Mouse (Mus musculus): Measurements from ENCODE around the gene Tsku. TPM values are rescaled to one million over a fixed set of nuclear protein-coding genes. Genes with fewer than 3 reads are reported as not detected.
A peak's percentile ranks its signal among the peaks of the same experiment; 100 is the strongest.

Tsku gene
- polyA plus RNA-seq, 1 experiment from 2014 or later = 10.9 TPM

GRCm38 (mm10) chr7:98322415-98322814 lies 38.7 kb downstream of the Tsku start:
- Histone ChIP-seq H3K4me2 (no peak overlapping the region), H3K27ac (no peak overlapping the region), H3K36me3 (no peaks in the 10 kb centered on the region), H3K9ac (no peak overlapping the region), H3K9me3 (no peaks in the 10 kb centered on the region), H3K4me1 (no peaks in the 10 kb centered on the region), H3K27me3 (replicated peaks) (no peaks in the 10 kb centered on the region), H3K4me3 (replicated peaks) (no peak overlapping the region)
- no peak for ATAC-seq (ENCODE audit: insufficient read depth, low FRiP score, low read depth)
- 72% methylated on average over 3 of the region's 3 CpGs for WGBS

- Histone ChIP-seq H3K9me3 (no peaks in the 10 kb centered on the region), H3K9ac (no peak within 1 kb of the TSS), H3K4me1 (no peaks in the 10 kb centered on the region), H3K27ac (no peak within 1 kb of the TSS), H3K4me2 (no peak within 1 kb of the TSS), H3K4me3 (replicated peaks) (no peak within 1 kb of the TSS), H3K36me3 (no peaks in the 10 kb centered on the region), H3K27me3 (replicated peaks) (no peaks in the 10 kb centered on the region)
- WGBS = 84% methylated on average over 2 of the region's 2 CpGs
- ATAC-seq (ENCODE audit: insufficient read depth, low FRiP score, low read depth) = no peak
These were observed 40.0 kb downstream of the Tsku start, which contains the start of gene Acer3 for GRCm38 (mm10) chr7:98321083-98321482. Acer3 (minus strand) TSS chr7:98321208.

GRCm38 (mm10) chr7:98320006-98320556 lies 41.0 kb downstream of the Tsku start:
- no peak overlapping the region for H3K4me2 ChIP-seq
- WGBS = 76% methylated on average over 7 of the region's 7 CpGs
- no peak overlapping the region for H3K4me3 ChIP-seq (replicated peaks)
- no peak for ATAC-seq (ENCODE audit: insufficient read depth, low FRiP score, low read depth)
- no peaks in the 10 kb centered on the region for H3K36me3 ChIP-seq
- H3K4me1 ChIP-seq = no peaks in the 10 kb centered on the region
- no peaks in the 10 kb centered on the region for H3K27me3 ChIP-seq (replicated peaks)
- H3K9ac ChIP-seq = no peak overlapping the region
- no peak overlapping the region for H3K27ac ChIP-seq
- H3K9me3 ChIP-seq = no peaks in the 10 kb centered on the region

- no peaks in the 10 kb centered on the region for H3K36me3 ChIP-seq
- H3K27ac ChIP-seq = no peak overlapping the region
- H3K9me3 ChIP-seq = no peaks in the 10 kb centered on the region
- WGBS = 46% methylated on average over 2 of the region's 2 CpGs
- H3K27me3 ChIP-seq (replicated peaks) = no peaks in the 10 kb centered on the region
- H3K4me3 ChIP-seq (replicated peaks) = no peak overlapping the region
- ATAC-seq (ENCODE audit: insufficient read depth, low FRiP score, low read depth) = no peak
- H3K9ac ChIP-seq = no peak overlapping the region
- no peaks in the 10 kb centered on the region for H3K4me1 ChIP-seq
- H3K4me2 ChIP-seq = no peak overlapping the region
These were observed 44.6 kb downstream of the Tsku start for GRCm38 (mm10) chr7:98316568-98316967.

- ATAC-seq (ENCODE audit: insufficient read depth, low FRiP score, low read depth) = no peak
- H3K4me3 ChIP-seq (replicated peaks) = no peak overlapping the region
- no peak overlapping the region for H3K27ac ChIP-seq
- no peaks in the 10 kb centered on the region for H3K27me3 ChIP-seq (replicated peaks)
- no peaks in the 10 kb centered on the region for H3K4me1 ChIP-seq
- no peak overlapping the region for H3K9ac ChIP-seq
- WGBS = 68% methylated on average over 2 of the region's 2 CpGs
- no peak overlapping the region for H3K4me2 ChIP-seq
- no peaks in the 10 kb centered on the region for H3K36me3 ChIP-seq
- H3K9me3 ChIP-seq = no peaks in the 10 kb centered on the region
These were observed 46.0 kb downstream of the Tsku start for GRCm38 (mm10) chr7:98315087-98315486.

- Histone ChIP-seq H3K36me3 (no peaks in the 10 kb centered on the region), H3K9me3 (no peaks in the 10 kb centered on the region), H3K27ac (no peak overlapping the region), H3K4me1 (0 out of 2 replicates have a peak, but pooled peaks cover 6% of the 10 kb centered on the region), H3K9ac (no peak overlapping the region), H3K4me2 (no peak overlapping the region), H3K27me3 (replicated peaks) (no peaks in the 10 kb centered on the region), H3K4me3 (replicated peaks) (no peak overlapping the region)
- 60% methylated on average over 4 of the region's 4 CpGs for WGBS
- ATAC-seq (ENCODE audit: insufficient read depth, low FRiP score, low read depth) = no peak
These were observed 48.8 kb downstream of the Tsku start for GRCm38 (mm10) chr7:98312185-98312920.

- Histone ChIP-seq H3K9ac (no peak overlapping the region), H3K27me3 (replicated peaks) (no peaks in the 10 kb centered on the region), H3K4me2 (no peak overlapping the region), H3K4me3 (replicated peaks) (no peak overlapping the region), H3K36me3 (no peaks in the 10 kb centered on the region), H3K9me3 (no peaks in the 10 kb centered on the region), H3K4me1 (0 out of 2 replicates have a peak, but pooled peaks cover 6% of the 10 kb centered on the region), H3K27ac (no peak overlapping the region)
- no peak for ATAC-seq (ENCODE audit: insufficient read depth, low FRiP score, low read depth)
- WGBS = 64% methylated on average over 6 of the region's 6 CpGs
These were observed 50.9 kb downstream of the Tsku start for GRCm38 (mm10) chr7:98310266-98310665.

GRCm38 (mm10) chr7:98309219-98310030 lies 51.7 kb downstream of the Tsku start:
- H3K27ac ChIP-seq = peak overlapping the region; percentile 75
- no peaks in the 10 kb centered on the region for H3K27me3 ChIP-seq (replicated peaks)
- H3K9ac ChIP-seq = peak overlapping the region; percentile 74
- H3K9me3 ChIP-seq = no peaks in the 10 kb centered on the region
- 0 out of 2 replicates have a peak, but pooled peaks cover 6% of the 10 kb centered on the region for H3K4me1 ChIP-seq
- ATAC-seq (ENCODE audit: insufficient read depth, low FRiP score, low read depth) = peak; percentile 99
- no peaks in the 10 kb centered on the region for H3K36me3 ChIP-seq
- peak overlapping the region; percentile 89 for H3K4me3 ChIP-seq (replicated peaks)
- under 1% methylated on average over 52 of the region's 53 CpGs for WGBS
- peak overlapping the region; percentile 91 for H3K4me2 ChIP-seq

- peak overlapping the region; percentile 74 for H3K9ac ChIP-seq
- no peaks in the 10 kb centered on the region for H3K36me3 ChIP-seq
- H3K4me1 ChIP-seq = 0 out of 2 replicates have a peak, but pooled peaks cover 6% of the 10 kb centered on the region
- peak overlapping the region; percentile 91 for H3K4me2 ChIP-seq
- peak overlapping the region; percentile 89 for H3K4me3 ChIP-seq (replicated peaks)
- peak; percentile 53; the same call in 1 of the 2 replicates for ATAC-seq (ENCODE audit: insufficient read depth, low FRiP score, low read depth)
- WGBS = 1% methylated on average over 33 of the region's 33 CpGs
- H3K27me3 ChIP-seq (replicated peaks) = no peaks in the 10 kb centered on the region
- no peaks in the 10 kb centered on the region for H3K9me3 ChIP-seq
- peak overlapping the region; percentile 75 for H3K27ac ChIP-seq
These were observed 52.4 kb downstream of the Tsku start for GRCm38 (mm10) chr7:98308607-98309218.

GRCm38 (mm10) chr7:98307921-98308606 lies 53.1 kb downstream of the Tsku start:
- H3K4me2 ChIP-seq = peak overlapping the region; percentile 91
- peak overlapping the region; percentile 74; the same call in 1 of the 2 replicates for H3K9ac ChIP-seq
- H3K27ac ChIP-seq = no peak overlapping the region
- peak overlapping the region; percentile 89 for H3K4me3 ChIP-seq (replicated peaks)
- H3K27me3 ChIP-seq (replicated peaks) = no peaks in the 10 kb centered on the region
- no peaks in the 10 kb centered on the region for H3K9me3 ChIP-seq
- no peak for ATAC-seq (ENCODE audit: insufficient read depth, low FRiP score, low read depth)
- H3K4me1 ChIP-seq = 0 out of 2 replicates have a peak, but pooled peaks cover 6% of the 10 kb centered on the region
- H3K36me3 ChIP-seq = no peaks in the 10 kb centered on the region
- WGBS = 42% methylated on average over 9 of the region's 9 CpGs

GRCm38 (mm10) chr7:98307411-98307810 lies 53.7 kb downstream of the Tsku start:
- no peak for ATAC-seq (ENCODE audit: insufficient read depth, low FRiP score, low read depth)
- H3K9me3 ChIP-seq = no peaks in the 10 kb centered on the region
- no peak overlapping the region for H3K4me2 ChIP-seq
- no peaks in the 10 kb centered on the region for H3K36me3 ChIP-seq
- H3K4me3 ChIP-seq (replicated peaks) = no peak overlapping the region
- 0 out of 2 replicates have a peak, but pooled peaks cover 6% of the 10 kb centered on the region for H3K4me1 ChIP-seq
- no peak overlapping the region for H3K27ac ChIP-seq
- WGBS = 89% methylated on average over 2 of the region's 2 CpGs
- H3K9ac ChIP-seq = no peak overlapping the region
- H3K27me3 ChIP-seq (replicated peaks) = no peaks in the 10 kb centered on the region
